Mouse (Mus musculus) ES-Bruce4 (cell line): ENCODE measurements around the gene Grin2a.

Experiments used
- CTCF ChIP-seq: IDR thresholded peaks from one replicate; pipeline ENCODE4 v1.8.1; 2011; ENCODE audit warnings: low read depth, low read length
- EP300 ChIP-seq: IDR thresholded peaks from 2 replicates; pipeline ENCODE4 v1.6.1; 2011; ENCODE audit warnings: low read depth, low read length; ENCODE audit not compliant: insufficient read depth
- POLR2A ChIP-seq: IDR thresholded peaks from one replicate; pipeline ENCODE4 v1.8.1; 2011; ENCODE audit warnings: low read length; ENCODE audit not compliant: insufficient read depth

GRCm38 (mm10) chr16:9786261-9786660, 209.1 kb downstream of the Grin2a start:
- TF ChIP-seq POLR2A (no peak), EP300 (no peak), CTCF (no peak)
